Mouse (Mus musculus): Measurements from ENCODE around the gene Kcnq1.

- TF ChIP-seq EP300 (optimal IDR thresholded peaks at IDR 0.05) (no peak), CTCF (IDR thresholded peaks at IDR 0.05; ENCODE audit: low read depth) (no peak)
These were observed 234.6 kb downstream of the Kcnq1 start for GRCm38 (mm10) chr7:143340601-143341281.
